Mouse (Mus musculus): ENCODE measurements around the gene Tex264.

DNA sequence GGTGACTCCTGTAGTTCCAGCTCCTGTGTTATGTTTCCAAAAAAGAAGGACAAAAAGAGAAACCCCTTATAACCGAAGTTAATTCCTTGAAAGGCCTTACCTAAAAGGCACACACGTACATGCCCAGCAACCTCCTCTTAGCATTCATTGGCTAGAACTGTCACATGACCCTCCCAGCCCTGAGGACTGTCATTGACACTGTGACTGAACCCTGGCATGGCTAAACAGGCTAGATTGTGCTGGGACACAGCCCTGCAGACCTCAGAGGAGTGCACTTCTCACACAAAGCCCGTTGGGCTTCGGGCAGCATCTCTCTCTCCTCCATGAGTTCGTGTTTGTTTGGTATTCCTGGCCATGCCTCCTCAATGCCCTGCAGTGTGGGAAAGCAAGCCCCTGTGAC, 53.5 kb downstream of the Tex264 start:
- TF ChIP-seq CTCF (conservative IDR thresholded peaks at IDR 0.05; ENCODE audit: low read length) (no peak), NANOG (IDR thresholded peaks at IDR 0.05; ENCODE audit: borderline replicate concordance, low read length) (no peak), POU5F1 (IDR thresholded peaks at IDR 0.05; ENCODE audit: borderline replicate concordance, low read length) (no peak)

Data from E14TG2a.4 (cell line).